Mouse (Mus musculus): ENCODE measurements at regions not wholly inside any gene's neighbourhood (a gene's known extent, or its start where the extent isn't known, plus 50 kb on each side); places are given as distances from the start of the nearest gene placed in this dataset.
A peak's percentile ranks its signal among the peaks of the same experiment; 100 is the strongest.
"Not testable (repeated sequence)": the region's sequence is repeated elsewhere in the genome, so short reads cannot be mapped to it uniquely, and the experiment has no call there.

GRCm38 (mm10) chr13:5607462-5607861, 253.8 kb upstream of the Klf6 start:
- DNase-seq (ENCODE audit: low read depth, low spot score), result no peak

DNA sequence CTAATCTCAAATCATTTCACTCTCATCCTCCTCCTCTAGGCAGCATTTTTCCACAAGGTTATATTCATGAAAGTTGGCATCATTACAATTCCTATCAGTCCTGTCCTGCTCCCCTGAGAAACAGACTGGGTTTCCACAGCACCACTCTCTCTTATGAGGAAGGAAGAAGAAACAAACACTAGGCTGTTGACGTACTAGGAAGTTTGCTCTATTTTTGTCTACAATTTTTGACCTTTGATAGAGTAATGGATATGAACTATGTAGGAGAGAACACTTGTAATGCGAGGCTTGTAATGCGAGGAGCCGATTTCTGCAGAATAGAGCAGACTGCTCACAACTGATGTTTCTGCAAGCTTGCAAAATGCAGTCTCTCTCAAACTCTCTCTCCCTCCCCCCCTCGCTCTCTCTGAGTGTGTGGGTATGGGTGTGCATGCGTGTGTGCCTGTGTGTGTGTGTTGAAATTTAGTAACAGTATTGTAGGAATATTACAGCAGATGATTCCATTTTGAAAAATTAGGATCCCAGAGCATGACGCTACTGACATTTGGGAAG, 247.0 kb upstream of the Klf6 start:
- peak; percentile 50 for DNase-seq (ENCODE audit: low read depth, low spot score)

DNA sequence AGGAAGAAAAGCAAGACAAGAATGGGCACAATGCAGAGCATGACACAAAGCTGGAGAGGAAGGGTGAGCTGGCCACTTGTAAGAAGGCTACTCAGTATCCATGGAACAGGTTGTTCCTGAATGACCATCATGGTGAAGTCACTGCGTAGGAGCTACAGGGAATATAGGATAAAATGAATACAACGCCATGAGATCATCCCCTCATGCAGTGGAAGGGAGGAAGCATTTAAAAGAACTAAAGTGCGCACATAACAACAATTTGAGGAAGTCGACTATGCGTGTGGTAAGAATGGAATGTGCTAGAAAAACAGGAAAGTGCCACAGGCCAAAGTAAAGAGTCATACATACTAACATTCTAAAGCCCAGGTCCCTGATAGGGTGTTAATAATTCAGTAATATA, 246.4 kb upstream of the Klf6 start:
- DNase-seq (ENCODE audit: low read depth, low spot score), result no peak

- no peak for DNase-seq (ENCODE audit: low read depth, low spot score)
Observed at GRCm38 (mm10) chr13:5615327-5615726, 246.0 kb upstream of the Klf6 start.

- DNase-seq (ENCODE audit: low read depth, low spot score), result no peak
Observed at GRCm38 (mm10) chr13:5628124-5628523, 233.2 kb upstream of the Klf6 start.

DNA sequence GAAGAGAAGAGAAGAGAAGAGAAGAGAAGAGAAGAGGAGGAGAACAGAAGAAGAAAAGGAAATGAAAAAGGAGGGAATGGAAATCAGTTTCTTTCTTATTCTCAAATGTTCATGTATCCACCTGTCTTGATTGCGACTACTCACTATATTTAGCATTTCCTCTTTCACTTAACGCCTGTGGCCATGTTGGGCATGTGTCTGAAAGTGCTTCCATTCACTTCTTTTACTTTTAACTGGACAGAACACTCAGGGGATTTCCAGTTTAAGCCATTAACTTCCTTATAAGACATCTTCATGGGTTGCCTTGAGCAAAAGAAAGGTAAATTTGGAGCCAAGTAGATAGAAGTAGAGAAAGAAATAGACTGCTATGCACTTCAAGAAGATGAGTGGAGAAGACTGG, 226.3 kb upstream of the Klf6 start:
- DNase-seq (ENCODE audit: low read depth, low spot score), result no peak

DNA sequence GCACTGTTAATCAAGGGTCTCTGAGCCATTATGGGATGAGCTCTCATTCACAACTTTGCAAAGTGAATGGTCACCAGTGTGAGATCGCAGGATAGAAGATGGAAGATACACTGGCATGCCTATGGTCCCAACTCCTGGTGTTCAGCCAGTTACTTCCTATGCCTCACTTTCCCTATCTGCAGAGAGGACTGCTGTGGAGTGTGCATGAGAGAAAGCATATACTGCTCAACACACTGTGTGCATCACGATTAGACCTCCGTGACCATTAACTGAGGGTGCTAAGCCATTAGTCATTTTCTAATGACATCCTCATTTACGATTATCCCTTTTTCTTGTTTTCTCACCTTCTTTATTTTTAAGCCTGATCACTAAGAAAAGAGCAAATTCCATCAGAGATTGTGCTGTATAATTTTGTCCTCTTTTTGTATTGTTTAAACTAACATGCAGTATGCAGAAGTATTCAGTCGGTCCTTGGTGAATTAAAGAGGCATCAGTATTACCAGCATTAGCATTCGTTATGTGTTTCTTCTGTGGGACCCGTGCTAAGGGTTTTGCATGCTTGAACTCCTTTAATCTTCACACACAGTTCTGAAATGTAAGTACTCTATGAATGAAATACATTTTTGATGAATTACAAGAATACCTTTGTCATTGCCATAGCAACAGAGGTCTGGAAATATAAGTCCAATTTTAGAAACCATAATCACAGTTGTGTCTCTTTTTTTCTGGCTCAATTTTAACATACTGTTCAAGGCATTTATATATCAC, 219.4 kb upstream of the Klf6 start:
- no peak for DNase-seq (ENCODE audit: low read depth, low spot score)

DNA sequence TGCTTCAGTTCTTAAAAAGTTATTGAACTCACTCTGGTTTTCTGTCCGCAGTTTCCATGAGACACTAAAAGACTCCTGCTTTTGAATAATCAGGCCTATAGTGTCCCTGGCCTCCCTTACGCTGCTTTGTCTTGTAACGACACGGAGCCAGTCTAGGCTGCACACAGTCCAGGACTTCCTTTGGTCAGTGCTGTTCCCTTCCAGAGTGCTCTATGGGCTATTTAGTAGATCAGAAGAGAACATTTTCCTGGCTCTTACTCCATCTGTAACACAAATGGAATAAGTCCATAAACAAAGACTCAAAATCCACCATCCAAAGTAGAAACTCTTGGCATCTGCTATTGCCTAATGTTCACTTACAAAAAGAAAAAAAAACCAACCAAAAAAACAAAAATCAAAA, 213.0 kb upstream of the Klf6 start:
- DNase-seq (ENCODE audit: low read depth, low spot score), result peak; percentile 17

GRCm38 (mm10) chr13:5657556-5657955, 203.7 kb upstream of the Klf6 start:
- DNase-seq (ENCODE audit: low read depth, low spot score), result no peak

DNA sequence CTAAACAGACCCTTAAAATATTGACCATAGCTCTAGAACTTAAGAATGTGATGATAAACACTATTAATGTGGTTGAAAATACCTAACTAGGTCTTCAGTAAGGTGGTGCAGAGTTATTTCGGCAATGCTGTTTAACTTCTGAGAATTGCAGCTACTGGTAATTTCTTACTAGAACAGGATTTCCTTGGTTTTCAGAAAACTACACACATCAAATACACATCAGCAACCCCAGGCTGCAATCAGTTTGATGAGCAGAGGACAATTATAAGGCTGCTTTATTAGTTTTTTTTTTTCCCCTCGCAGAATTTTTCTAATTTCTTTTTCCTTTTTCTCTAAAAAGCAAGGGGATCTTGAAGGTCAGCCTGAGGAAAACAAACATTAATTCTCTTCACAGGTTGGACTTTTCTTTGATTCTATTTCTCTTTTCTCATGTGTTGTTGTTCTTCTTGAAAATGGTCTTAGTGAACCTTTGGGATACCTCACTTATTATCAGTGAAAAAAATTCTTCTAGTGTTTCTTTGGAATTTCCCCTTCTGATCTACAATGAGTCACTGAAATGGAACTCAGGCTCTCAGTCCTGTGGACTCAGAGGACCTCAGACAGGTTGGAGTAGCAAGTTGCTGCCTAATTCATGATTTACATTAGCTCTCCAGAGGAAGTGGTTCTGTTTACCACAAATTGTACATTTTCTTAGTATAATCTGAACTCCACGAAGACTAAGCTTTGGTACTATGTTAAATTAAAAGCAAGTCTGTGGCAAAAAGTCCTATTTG, 194.9 kb upstream of the Klf6 start:
- no peak for DNase-seq (ENCODE audit: low read depth, low spot score)

- no peak for DNase-seq (ENCODE audit: low read depth, low spot score)
Observed at GRCm38 (mm10) chr13:5675668-5676067, 185.6 kb upstream of the Klf6 start.

DNA sequence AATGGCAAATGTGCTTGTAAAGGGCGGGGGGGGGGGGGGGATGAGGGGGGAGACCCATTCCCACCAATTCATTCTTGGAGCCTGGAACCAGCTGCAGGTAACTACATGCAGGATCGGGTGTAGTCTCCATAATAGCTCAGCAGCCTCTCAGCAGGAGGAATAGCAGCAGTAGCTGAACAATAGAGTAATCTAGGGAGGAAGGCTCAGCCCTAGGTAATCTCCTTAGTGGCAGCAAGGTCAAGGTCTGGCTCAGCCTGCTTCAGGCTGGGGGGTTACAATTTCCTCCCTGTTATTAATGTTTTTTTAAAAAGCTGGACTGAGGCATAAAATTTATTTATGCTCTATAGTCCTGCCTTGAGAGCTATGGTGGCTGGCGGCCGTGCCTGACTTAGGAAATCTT, 171.2 kb upstream of the Klf6 start:
- no peak for DNase-seq (ENCODE audit: low read depth, low spot score)

- not testable (repeated sequence) for DNase-seq (ENCODE audit: low read depth, low spot score)
Observed at GRCm38 (mm10) chr13:5690680-5691079, 170.6 kb upstream of the Klf6 start.

GRCm38 (mm10) chr13:5694626-5695025, 166.7 kb upstream of the Klf6 start:
- no peak for DNase-seq (ENCODE audit: low read depth, low spot score)

- not testable (repeated sequence) for DNase-seq (ENCODE audit: low read depth, low spot score)
Observed at GRCm38 (mm10) chr13:5695581-5695980, 165.7 kb upstream of the Klf6 start.

GRCm38 (mm10) chr13:5696377-5696776, 164.9 kb upstream of the Klf6 start:
- no peak for DNase-seq (ENCODE audit: low read depth, low spot score)

GRCm38 (mm10) chr13:5697329-5697728, 164.0 kb upstream of the Klf6 start:
- not testable (repeated sequence) for DNase-seq (ENCODE audit: low read depth, low spot score)

- no peak for DNase-seq (ENCODE audit: low read depth, low spot score)
Observed at GRCm38 (mm10) chr13:5702071-5702470, 159.2 kb upstream of the Klf6 start.

- no peak for DNase-seq (ENCODE audit: low read depth, low spot score)
Observed at GRCm38 (mm10) chr13:5704991-5705390, 156.3 kb upstream of the Klf6 start.

GRCm38 (mm10) chr13:5711646-5712045, 149.6 kb upstream of the Klf6 start:
- no peak for DNase-seq (ENCODE audit: low read depth, low spot score)

GRCm38 (mm10) chr13:5713195-5713863, 148.0 kb upstream of the Klf6 start:
- DNase-seq (ENCODE audit: low read depth, low spot score), result peak; percentile 83

DNA sequence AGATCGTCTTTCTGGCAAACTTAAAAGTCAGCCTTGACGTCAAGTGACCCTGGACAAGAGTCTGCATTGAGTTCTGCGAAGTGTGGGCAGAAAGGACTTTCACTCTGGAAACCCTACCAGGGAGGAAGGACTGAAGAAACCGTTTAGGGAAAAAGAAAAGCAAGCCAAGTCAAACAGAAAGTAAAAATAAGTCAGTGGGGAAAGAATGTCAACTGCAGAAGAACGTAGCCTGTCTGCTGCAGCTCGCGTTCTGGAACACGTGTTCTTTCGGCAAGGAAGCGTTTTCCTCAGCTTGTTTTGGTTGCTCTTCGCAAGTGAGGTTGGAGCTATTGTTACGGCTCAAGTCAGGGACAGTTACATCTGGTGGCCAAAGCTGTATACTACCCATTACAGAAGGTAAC, 147.1 kb upstream of the Klf6 start:
- peak; percentile 89 for DNase-seq (ENCODE audit: low read depth, low spot score)
